Mouse (Mus musculus) brain, embryonic 14.5 days (tissue): ENCODE measurements around the gene Xpc.

Experiments used
- CTCF ChIP-seq: fragments of 200-500 bp; IDR thresholded peaks from 2 replicates; pipeline ENCODE4 v1.5.1; 2012; ENCODE audit warnings: inconsistent platforms, mild to moderate bottlenecking, moderate library complexity, borderline replicate concordance; ENCODE audit not compliant: insufficient read depth, insufficient read length; ENCODE audit errors: extremely low read depth
- POLR2A ChIP-seq: fragments of 200-500 bp; IDR thresholded peaks from 2 replicates; pipeline ENCODE4 v1.6.1; 2012; ENCODE audit warnings: mild to moderate bottlenecking, inconsistent platforms, borderline replicate concordance; ENCODE audit not compliant: poor library complexity, insufficient read depth, insufficient read length, severe bottlenecking; ENCODE audit errors: extremely low read depth

- TF ChIP-seq CTCF: no peak
- TF ChIP-seq POLR2A: no peak
Measured at GRCm38 (mm10) chr6:91541276-91541675, 25.6 kb upstream of the Xpc start.
